Mouse (Mus musculus) megakaryocyte, embryonic 14.5 days (primary cell): ENCODE measurements around the gene Tirap.

Experiments used
- FLI1 ChIP-seq: IDR thresholded peaks from 2 replicates; pipeline ENCODE4 v1.6.1; 2012; ENCODE audit warnings: low read length, inconsistent platforms, mixed read lengths
- GATA1 ChIP-seq: IDR thresholded peaks from 3 replicates; pipeline ENCODE4 v1.6.1; 2012; ENCODE audit warnings: mixed read lengths, low read length, inconsistent platforms, borderline replicate concordance

DNA sequence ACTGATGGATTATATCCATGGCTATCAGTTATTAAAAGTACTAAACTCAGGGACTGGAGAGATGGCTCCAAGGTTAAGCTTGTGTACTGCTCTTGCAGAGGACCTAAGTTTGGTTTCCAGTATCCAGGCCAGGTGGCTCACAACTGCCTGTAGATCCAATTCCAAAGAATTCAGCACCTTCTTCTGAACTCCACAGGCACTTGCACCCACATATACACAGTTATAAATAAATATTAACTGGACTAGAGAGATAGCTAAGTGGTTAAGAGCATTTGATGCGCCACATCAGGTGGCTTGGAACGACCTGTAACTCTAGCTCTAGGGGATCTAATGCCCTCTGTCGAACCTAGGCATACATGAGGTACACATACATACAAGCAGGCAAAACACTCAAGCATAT lies 28.6 kb upstream of the Tirap start:
- TF ChIP-seq GATA1 (no peak), FLI1 (no peak)
